Mouse (Mus musculus) embryonic fibroblast, embryonic 13.5 days (primary cell): ENCODE results near the gene Arrb1.

Experiments used
- CTCF ChIP-seq: IDR thresholded peaks from 2 replicates; pipeline ENCODE4 v1.5.1; 2011; ENCODE audit warnings: mild to moderate bottlenecking, control low read depth, low read length, moderate library complexity, borderline replicate concordance; ENCODE audit not compliant: insufficient read depth
- POLR2A ChIP-seq: IDR thresholded peaks from 2 replicates; pipeline ENCODE4 v1.6.1; 2011; ENCODE audit warnings: low read depth, mild to moderate bottlenecking, control low read depth, low read length, moderate library complexity

DNA sequence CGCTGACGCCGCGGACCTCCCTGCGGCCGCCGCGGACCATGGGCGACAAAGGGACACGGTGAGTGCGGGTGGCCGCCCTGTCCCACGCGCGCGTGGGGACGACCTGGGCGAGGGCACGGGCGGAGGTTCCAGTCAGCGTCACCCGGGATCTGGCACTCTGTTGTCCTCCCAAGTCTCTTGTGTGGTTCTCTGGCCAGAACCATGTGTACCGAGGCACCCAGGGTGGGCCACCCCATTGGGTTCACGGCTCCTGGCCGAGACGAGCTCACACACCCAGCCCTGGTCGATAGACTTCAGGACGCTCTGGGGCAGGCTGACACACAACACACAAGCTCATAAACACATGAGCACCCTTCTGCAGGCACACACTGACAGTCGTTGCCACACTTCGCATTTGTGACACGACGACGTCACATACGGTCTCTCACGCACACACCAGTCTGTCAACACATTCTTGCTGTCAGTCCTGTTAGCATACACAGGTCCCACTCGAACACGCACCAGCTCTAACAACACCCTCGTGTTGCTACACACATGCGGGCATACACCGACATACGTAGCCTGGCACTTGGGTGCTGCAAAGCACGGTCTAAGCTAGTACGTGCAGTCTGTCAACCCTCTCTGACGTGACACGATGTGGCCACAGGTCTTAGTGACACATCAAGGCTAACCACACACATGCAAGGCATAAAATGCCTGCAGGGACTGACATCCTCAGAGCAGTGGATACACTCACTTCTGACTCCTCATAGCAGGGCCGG is 655 bp downstream of the Arrb1 start:
- TF ChIP-seq CTCF (no peak), POLR2A (no peak)
